Mouse (Mus musculus) naive thymus-derived CD4-positive, alpha-beta T cell, adult 2 months (primary cell): Measurements from ENCODE around the gene Acap2.
A peak's percentile ranks its signal among the peaks of the same experiment; 100 is the strongest.

Experiments
- DNase-seq: peaks from one replicate; pipeline ENCODE4 v3.0.0-alpha.2; 2011; ENCODE audit warnings: low read depth

Gene Acap2

DNA sequence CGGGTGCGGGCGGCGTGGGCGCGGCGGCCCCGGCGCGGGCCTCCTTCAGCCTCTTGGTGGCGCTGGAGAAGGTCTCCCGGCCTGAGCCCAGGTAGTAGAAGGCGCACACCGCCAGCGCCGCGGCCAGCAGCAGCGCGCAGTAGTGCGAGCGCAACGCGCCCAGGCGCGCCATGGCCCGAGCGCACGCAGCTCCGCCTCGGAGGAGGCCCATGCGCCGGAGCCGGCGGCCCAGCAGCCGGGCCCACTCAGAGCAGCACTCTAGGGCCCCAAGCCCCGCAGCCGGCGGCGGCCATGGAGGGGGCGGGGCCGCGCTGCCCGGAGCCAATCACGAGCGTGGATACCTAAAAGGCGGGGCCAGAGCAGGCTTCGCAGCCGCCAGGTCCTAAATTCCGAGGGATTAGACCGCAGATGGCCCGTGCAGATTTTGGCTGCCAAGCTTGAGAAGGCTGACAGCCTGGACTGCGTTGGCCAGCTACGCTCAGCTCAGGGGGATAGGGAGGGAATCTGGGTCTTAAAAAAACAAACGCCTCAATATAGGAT is 119.8 kb downstream of the Acap2 start, which contains the start of gene Xxylt1:
TSS of gene Xxylt1 (minus strand) at position 308 of the 540 bp plus-strand sequence.
- DNase-seq: peak; percentile 95

- DNase-seq: peak; percentile 64
Measured at GRCm38 (mm10) chr16:31080573-31081051, 120.4 kb downstream of the Acap2 start.

DNA sequence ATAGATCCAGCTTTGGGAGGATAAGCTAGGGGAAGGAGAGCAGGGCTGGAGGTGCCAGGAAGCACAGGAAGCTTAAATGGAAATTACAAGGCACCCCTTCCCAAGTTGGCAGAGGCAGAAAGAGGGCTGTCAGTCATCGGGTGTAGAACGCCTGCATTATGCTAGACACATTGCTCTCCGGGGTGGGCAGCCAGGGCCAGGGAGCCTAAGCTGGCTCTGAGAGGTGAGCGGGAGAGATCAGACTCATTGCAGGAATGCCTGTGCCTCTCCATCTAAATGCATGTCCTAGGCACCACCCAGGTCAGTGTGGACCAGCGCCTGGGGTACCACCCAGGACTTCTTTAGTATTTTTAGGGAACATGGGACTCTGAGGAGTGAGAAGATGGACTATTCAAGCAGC is 123.6 kb downstream of the Acap2 start:
- no peak for DNase-seq

GRCm38 (mm10) chr16:31076436-31076835 is 124.6 kb downstream of the Acap2 start:
- no peak for DNase-seq

DNA sequence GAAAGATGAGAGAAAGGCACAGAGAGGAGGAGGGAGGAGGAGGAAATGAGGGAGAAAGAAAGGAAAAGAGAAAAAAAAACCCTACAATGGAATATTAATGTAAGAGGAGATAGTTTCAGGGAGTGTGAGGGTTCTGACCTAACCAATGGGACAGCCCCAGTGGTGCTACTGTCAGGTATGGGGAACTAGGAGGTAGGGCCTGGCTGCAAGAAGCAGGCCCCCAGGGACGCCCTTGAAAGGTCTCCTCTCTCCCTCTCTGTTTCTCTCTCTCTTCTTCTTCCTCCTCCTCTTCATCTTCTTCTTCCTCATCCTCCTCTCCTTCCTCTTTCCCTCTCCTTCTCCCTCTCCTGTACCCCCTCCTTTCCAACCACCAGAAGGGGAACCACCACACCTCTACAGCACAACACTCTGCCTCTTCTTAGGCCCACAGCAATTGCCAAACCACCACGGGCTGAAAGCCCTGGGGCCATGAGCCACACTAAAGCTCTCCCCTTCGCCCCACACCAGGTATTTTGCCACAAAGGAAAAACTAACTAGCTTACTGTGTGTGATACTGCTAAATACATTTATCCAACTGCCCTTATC is 126.6 kb downstream of the Acap2 start:
- DNase-seq: no peak

GRCm38 (mm10) chr16:31071731-31072130 is 129.3 kb downstream of the Acap2 start:
- no peak for DNase-seq

DNA sequence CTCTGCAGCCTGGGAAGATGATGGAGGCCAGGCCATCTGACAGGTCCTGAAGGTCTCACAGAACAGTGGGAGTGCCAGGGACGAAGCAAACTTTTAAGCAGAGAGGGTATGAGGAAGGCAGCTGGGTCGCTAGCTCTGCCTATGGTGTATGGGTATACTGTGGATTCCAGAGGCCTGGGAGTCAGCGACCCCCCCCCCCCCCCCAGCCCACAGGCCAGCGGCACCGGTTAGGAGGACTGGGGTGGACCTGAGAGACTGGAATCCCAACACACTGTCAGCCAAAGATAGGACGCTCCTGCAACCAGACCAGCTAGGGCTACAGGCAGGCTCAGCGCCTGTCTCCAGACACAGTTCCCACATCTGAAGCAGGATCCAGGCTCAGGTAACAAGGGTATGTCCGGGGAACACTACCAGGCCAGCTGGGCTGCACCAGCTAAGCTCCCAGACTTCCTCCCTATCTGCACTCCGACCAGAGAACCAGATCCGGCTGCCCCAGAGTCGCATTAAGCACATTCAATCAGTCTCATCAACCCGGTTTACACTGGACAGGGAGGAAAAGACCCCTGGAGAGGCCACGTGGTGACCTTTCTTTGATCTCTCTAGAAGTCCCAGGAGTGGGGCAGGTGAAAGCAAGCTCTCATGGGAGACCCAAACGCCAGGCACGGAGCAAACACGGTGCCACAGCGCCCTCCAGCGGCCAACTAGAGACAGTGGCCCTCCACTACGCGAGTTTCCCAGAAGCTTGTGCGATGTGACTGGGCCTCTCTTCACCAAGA is 130.5 kb downstream of the Acap2 start:
- DNase-seq: peak; percentile 89

- no peak for DNase-seq
Measured at GRCm38 (mm10) chr16:31069211-31070166, 131.6 kb downstream of the Acap2 start.

DNA sequence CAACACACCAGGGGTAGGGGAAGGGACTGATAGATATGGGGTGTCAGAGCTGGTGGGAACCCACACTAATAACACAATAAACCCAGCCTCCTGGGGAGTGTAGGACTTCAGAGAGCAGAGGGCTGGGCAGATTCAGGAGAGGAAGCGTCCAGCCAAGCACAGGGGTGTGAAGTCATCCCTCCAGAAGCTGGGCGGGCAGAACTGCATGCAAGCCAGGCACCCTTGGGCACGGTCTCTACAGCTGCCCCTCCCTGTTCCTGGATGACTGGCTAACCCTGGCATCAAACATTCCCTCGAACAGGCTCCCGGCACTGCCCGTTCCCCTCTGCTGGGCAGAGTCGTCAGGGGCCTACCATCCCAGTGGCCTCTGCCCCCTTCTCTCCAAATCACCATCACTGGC is 132.8 kb downstream of the Acap2 start:
- no peak for DNase-seq

DNA sequence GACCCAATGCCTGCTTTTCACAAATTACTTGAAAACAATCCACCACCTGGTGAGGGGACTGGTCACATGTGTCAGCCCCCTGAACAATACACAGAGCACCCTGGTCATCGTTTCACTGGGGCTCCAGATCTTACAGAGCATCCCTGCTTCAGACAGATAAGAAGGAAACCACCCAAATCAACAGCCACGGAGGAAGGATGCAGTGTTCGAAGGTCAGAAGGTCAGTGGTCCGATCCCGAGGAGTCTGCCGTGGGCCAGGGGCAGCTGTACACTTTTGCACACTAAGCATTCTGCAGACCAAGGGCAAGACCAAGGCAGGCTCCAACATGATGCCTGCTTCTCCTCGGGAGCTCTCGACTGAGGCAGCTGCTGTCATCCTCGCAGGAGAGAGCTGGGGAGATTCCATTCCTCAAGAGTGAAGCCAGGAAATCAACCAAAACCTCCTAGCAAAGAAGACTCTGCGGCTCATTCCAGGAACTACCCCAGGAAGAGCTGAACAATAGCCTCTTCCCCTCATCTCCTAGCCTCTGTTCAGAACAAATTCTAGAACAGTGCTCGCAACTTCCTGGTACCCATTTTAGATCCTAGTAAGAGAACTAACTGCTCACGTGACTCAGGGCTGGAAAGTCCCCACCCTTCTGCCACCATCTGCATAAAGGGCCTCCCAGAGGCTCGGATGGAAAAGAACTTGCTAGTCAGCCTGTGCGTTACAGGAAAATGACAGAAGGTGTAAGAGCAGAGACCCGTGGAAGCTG is 134.5 kb downstream of the Acap2 start:
- DNase-seq: peak; percentile 88

GRCm38 (mm10) chr16:31064782-31065181 is 136.3 kb downstream of the Acap2 start:
- no peak for DNase-seq

GRCm38 (mm10) chr16:31062918-31063317 is 138.1 kb downstream of the Acap2 start:
- DNase-seq: no peak

- no peak for DNase-seq
Measured at GRCm38 (mm10) chr16:31061246-31061880, 139.7 kb downstream of the Acap2 start.

DNA sequence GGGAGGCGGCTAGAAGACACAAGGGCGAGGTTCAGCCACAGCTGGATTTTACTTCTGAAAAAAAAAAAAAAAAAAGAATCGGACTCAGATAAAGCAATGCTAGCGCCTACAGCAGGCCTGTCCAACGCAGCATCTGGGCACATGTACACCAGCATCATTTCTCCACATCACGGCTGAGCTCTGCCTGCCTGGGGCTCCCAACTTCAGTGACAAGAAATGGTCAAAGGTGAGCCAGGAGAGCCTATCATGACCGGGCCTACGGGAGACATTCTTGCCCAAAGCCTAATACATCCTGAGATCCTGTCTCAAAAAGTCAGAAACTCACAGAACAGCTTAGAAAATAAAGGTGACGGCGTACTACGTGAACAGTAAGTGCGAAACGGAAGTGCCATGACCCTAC is 140.3 kb downstream of the Acap2 start:
- DNase-seq: no peak

DNA sequence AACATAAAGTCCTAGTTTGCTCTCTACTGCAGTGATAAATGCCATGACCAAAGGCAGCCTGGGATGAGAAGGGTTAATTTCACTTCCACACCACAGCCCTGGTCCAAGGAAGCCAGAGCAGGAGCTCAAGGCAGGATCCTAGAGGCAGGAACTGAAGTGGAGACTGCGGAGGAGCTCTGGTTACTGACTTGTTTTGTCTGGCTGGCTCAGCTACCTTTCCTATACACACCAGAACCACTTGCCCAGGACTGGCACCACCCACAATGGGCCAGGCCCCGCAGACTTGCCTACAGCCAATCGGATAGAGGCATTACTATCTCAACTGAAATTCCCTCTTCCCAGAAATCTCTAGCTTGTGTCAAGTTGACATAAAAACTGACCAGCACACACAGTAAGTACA is 140.8 kb downstream of the Acap2 start:
- DNase-seq: no peak

DNA sequence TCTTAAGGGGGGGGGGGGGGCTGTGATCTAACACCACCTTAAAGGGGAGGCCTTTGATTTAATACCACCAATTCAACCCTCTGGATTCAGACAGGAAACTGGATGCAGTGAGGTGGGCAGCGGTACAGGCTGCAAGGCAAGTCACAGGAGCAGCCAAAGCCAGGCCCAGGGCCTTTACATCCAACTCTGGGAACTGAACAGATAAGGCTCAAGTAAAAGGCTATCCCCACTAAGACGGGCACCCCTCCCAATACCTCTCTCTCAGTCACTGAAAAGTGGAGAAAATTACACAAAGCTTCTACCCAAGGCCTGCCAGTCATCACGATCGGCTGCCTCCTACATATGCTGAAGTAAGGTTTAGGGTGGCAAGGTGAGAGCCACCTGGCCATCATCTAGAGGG is 141.3 kb downstream of the Acap2 start:
- DNase-seq: no peak

- DNase-seq: no peak
Measured at GRCm38 (mm10) chr16:31052812-31053211, 148.2 kb downstream of the Acap2 start.

DNA sequence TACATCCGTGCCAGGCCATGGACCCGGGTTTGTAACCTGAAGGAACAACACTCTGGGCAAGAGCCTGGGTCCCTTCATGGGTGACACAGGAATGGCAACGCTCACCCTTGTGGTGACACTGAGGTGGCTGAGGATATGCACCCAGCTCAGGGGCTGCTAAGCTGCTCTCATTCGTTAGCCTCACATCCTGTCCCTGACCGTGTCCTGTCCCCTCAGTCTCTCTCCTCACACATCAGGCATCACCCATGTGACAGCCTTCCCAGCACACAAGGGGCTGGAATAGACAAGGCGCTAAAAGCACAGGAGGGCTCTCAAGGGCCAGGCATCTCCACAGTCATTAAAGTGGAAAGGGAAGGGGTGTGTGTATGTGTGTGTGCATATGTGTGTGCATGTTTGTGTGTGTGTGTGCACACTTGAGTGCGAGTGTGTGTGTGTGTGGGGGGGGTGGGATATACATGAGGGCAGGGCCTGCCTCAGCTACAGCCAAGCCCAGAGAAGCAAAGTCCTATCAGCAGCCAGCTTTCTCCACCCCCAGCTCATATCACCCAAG is 148.8 kb downstream of the Acap2 start:
- no peak for DNase-seq

DNA sequence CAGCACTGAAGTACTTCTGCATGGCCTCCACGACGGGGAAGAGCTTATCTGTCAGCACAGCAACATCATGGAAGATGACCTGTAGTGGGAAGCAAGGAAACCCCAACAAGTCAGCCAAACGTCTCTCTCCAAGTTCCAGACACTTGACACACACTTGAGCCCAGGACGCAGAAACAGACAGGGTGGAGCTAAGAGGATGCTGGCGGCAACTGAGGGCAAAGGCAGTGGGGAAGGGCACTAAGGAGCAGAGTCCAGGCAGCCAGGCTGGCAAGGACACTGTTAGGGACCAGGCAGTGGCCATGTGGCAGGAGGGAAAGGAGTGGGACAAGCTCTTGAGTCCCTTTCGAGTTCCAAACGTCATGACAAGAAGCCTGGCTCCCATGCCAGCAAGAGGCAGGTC is 150.3 kb downstream of the Acap2 start:
- no peak for DNase-seq

DNA sequence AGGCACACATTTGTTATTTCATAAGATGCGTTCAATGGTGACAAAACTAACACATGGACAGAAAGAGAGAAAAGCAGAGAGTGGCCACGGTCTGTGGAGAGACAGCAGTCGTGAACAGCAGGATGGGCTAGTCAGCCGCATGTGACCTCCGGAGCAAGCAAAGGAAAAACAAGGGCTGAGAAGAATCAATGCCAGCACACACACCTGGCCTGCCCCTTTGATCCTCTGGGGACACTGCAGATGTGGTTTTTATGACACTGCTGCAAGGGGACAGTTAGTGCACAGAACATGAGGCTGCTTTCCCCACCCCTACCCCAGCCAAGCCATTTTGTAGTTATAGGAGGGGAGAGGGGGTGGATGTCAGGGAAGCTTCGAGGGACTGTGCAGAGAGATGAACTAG is 152.9 kb downstream of the Acap2 start:
- DNase-seq: no peak
